Mouse (Mus musculus) intestine, embryonic 16.5 days (tissue): ENCODE results near the gene Otud7a. TPM values are rescaled to one million over a fixed set of nuclear protein-coding genes. Genes with fewer than 3 reads are reported as not detected.

Source experiments
- ATAC-seq: fragments of 200-750 bp; cut with Nextera tagmentation; 2 replicates; pipeline ENCODE4 v1.8.0; 2017; ENCODE audit warnings: moderate TSS enrichment, moderate library complexity
- H3K27ac ChIP-seq: fragments of 300-500 bp; sonication (generic); 2 replicates; pipeline ENCODE4 v1.5.1; 2014; ENCODE audit warnings: mild to moderate bottlenecking, low read length
- H3K27me3 ChIP-seq: fragments of 300-500 bp; sonication (generic); replicated peaks from 2 replicates; pipeline ENCODE4 v1.6.1; 2014; ENCODE audit warnings: low read length, control low read depth, mixed read lengths; ENCODE audit not compliant: control insufficient read depth, insufficient read depth
- H3K36me3 ChIP-seq: fragments of 300-500 bp; sonication (generic); 2 replicates; pipeline ENCODE4 v1.6.1; 2014; ENCODE audit warnings: low read length, control low read depth; ENCODE audit not compliant: control insufficient read depth, insufficient read depth
- H3K4me1 ChIP-seq: fragments of 300-500 bp; sonication (generic); 2 replicates; pipeline ENCODE4 v1.6.1; 2014; ENCODE audit warnings: low read length, control low read depth, mixed read lengths; ENCODE audit not compliant: control insufficient read depth, insufficient read depth
- H3K4me2 ChIP-seq: fragments of 300-500 bp; sonication (generic); 2 replicates; pipeline ENCODE4 v1.6.1; 2014; ENCODE audit warnings: low read depth, low read length, control low read depth
- H3K4me3 ChIP-seq: fragments of 300-500 bp; sonication (generic); 2 replicates; pipeline ENCODE4 v1.5.1; 2014; ENCODE audit warnings: mild to moderate bottlenecking, low read length
- H3K9ac ChIP-seq: fragments of 300-500 bp; sonication (generic); 2 replicates; pipeline ENCODE4 v1.6.1; 2014; ENCODE audit warnings: low read depth, low read length
- H3K9me3 ChIP-seq: fragments of 300-500 bp; sonication (generic); 2 replicates; pipeline ENCODE4 v1.6.1; 2016; ENCODE audit warnings: low read length, control low read depth; ENCODE audit not compliant: control insufficient read depth
- WGBS: fragments of 180-500 bp; shearing (Covaris S2); extraction: QIAGEN DNeasy Blood & Tissue Kit; methylation state at CpG from one replicate; pipeline ENCODE4 v1.1.7; 2014; 5-methylcytosine and 5-hydroxymethylcytosine counted together
- polyA plus RNA-seq: library from polyadenylated mRNA; unstranded; fragments of >200 nt; fragmentation: Nextera tagmentation; extraction: Ambion mirVana; gene quantifications from 2 replicates; pipeline ENCODE4 v1.2.1, GENCODE M21; 2015

Gene Otud7a
- polyA plus RNA-seq, 1 experiment from 2014 or later = 0.43 TPM

GRCm38 (mm10) chr7:63540293-63540692, 95.7 kb downstream of the Otud7a start:
- Histone ChIP-seq H3K27ac (no peak overlapping the region), H3K36me3 (no peaks in the 10 kb centered on the region), H3K9ac (no peak overlapping the region), H3K4me3 (no peak overlapping the region), H3K4me1 (no peaks in the 10 kb centered on the region), H3K27me3 (no peaks in the 10 kb centered on the region), H3K9me3 (no peaks in the 10 kb centered on the region), H3K4me2 (no peak overlapping the region)
- no peak for ATAC-seq
- WGBS = 94% methylated on average over 4 of the region's 4 CpGs

GRCm38 (mm10) chr7:63554457-63554856, 109.9 kb downstream of the Otud7a start:
- WGBS = 50% methylated on average over 1 of the region's 1 CpGs
- no peaks in the 10 kb centered on the region for H3K9me3 ChIP-seq

DNA sequence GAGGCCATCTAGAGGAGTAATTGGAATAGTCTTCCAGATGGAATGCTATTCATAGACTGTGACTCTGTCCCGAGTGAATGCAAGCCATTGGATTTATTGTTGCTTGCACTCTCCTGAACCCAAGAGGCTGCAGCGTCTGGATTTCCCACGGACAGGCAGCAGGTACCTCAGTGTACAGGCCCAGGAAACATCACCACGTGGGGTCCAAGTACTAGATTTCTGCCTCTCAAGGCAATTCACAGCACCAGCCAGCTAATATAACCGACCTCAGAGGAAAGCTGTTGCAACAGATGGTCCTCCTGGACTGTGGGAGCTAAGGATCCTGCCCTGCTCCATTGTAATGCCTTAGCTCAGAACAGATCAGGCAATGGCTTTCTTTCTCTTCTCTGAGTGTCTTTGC, 111.8 kb downstream of the Otud7a start:
- no peak for ATAC-seq
- Histone ChIP-seq H3K36me3 (no peaks in the 10 kb centered on the region), H3K9ac (no peak overlapping the region), H3K4me1 (no peaks in the 10 kb centered on the region), H3K4me3 (no peak overlapping the region), H3K4me2 (no peak overlapping the region), H3K27ac (no peak overlapping the region), H3K9me3 (no peaks in the 10 kb centered on the region), H3K27me3 (no peaks in the 10 kb centered on the region)
- 62% methylated on average over 5 of the region's 5 CpGs for WGBS

More at GRCm38 (mm10) chr7:63554457-63554856, 109.9 kb downstream of the Otud7a start:
- no peaks in the 10 kb centered on the region for H3K4me1 ChIP-seq
- no peak overlapping the region for H3K9ac ChIP-seq
- H3K36me3 ChIP-seq = no peaks in the 10 kb centered on the region
- no peak overlapping the region for H3K27ac ChIP-seq
- H3K27me3 ChIP-seq = no peaks in the 10 kb centered on the region
- H3K4me3 ChIP-seq = no peak overlapping the region
- no peak for ATAC-seq
- no peak overlapping the region for H3K4me2 ChIP-seq

- 71% methylated on average over 3 of the region's 3 CpGs for WGBS
- H3K4me1 ChIP-seq = no peaks in the 10 kb centered on the region
- H3K9me3 ChIP-seq = no peaks in the 10 kb centered on the region
- no peak overlapping the region for H3K4me2 ChIP-seq
- peak; percentile 80 for ATAC-seq
- no peak overlapping the region for H3K9ac ChIP-seq
- no peak overlapping the region for H3K4me3 ChIP-seq
- no peak overlapping the region for H3K27ac ChIP-seq
- no peaks in the 10 kb centered on the region for H3K27me3 ChIP-seq
- no peaks in the 10 kb centered on the region for H3K36me3 ChIP-seq
These were observed 114.4 kb downstream of the Otud7a start for GRCm38 (mm10) chr7:63558918-63559317.

DNA sequence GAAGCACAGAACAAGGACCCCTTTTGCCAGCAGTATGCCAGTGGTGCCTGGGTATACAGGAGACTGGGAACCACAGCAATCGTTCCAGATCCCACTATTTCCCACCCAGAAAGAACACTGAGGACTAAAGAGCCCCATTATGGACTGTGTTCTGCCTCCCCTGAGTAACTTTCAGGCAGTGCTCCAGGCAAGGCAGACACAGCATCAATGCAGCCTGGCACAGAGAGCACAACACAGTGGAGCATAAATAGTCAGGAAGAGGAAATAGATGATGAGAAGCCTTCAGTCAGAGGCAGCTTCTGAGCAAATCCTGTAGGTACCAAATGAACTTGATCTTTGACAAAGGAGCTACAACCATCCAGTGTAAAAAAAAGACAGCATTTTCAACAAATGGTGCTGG, 115.1 kb downstream of the Otud7a start:
- WGBS = 88% methylated on average over 1 of the region's 1 CpGs
- no peak overlapping the region for H3K4me2 ChIP-seq
- ATAC-seq = no peak

GRCm38 (mm10) chr7:63583310-63583709, 138.8 kb downstream of the Otud7a start:
- Histone ChIP-seq H3K27ac (no peak overlapping the region), H3K9ac (no peak overlapping the region), H3K4me1 (no peaks in the 10 kb centered on the region), H3K36me3 (no peaks in the 10 kb centered on the region), H3K4me3 (no peak overlapping the region), H3K9me3 (no peaks in the 10 kb centered on the region), H3K4me2 (no peak overlapping the region), H3K27me3 (no peaks in the 10 kb centered on the region)
- no peak for ATAC-seq
- WGBS = 66% methylated on average over 2 of the region's 2 CpGs

More for the DNA sequence above, 115.1 kb downstream of the Otud7a start:
- no peak overlapping the region for H3K4me3 ChIP-seq
- no peak overlapping the region for H3K27ac ChIP-seq
- no peaks in the 10 kb centered on the region for H3K9me3 ChIP-seq
- H3K27me3 ChIP-seq = no peaks in the 10 kb centered on the region
- H3K9ac ChIP-seq = no peak overlapping the region
- no peaks in the 10 kb centered on the region for H3K36me3 ChIP-seq
- no peaks in the 10 kb centered on the region for H3K4me1 ChIP-seq

GRCm38 (mm10) chr7:63586184-63586870, 141.8 kb downstream of the Otud7a start:
- Histone ChIP-seq H3K4me3 (no peak overlapping the region), H3K27ac (no peak overlapping the region), H3K9me3 (no peaks in the 10 kb centered on the region), H3K9ac (no peak overlapping the region), H3K4me2 (no peak overlapping the region), H3K4me1 (no peaks in the 10 kb centered on the region), H3K36me3 (no peaks in the 10 kb centered on the region), H3K27me3 (no peaks in the 10 kb centered on the region)
- ATAC-seq = no peak
- 53% methylated on average over 2 of the region's 2 CpGs for WGBS

DNA sequence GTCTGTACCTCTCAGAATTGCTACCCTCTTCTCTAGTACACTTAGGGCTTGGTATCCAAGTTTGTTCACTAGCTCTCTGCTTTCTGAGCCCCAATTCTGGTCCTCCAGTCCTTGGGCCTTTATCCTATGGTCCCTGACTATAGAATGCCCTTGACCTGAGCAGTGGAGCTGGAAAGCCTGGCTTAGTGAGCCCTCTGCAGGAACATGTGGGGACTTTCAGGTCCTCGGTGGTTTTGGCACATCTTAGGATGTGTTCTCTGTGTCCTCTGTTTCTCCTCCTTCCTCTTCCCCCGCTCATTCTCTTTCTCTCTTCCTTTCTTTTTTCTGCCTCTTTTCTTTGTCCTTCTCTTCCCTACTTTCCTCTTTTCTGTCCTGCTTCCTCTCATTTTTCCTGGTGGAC, 145.8 kb downstream of the Otud7a start:
- H3K27me3 ChIP-seq = no peaks in the 10 kb centered on the region
- no peaks in the 10 kb centered on the region for H3K4me1 ChIP-seq
- 53% methylated on average over 2 of the region's 2 CpGs for whole genome bisulfite sequencing
- ATAC-seq = no peak
- no peak overlapping the region for H3K27ac ChIP-seq
- H3K4me3 ChIP-seq = no peak overlapping the region
- H3K9me3 ChIP-seq = no peaks in the 10 kb centered on the region
- no peaks in the 10 kb centered on the region for H3K36me3 ChIP-seq
- H3K4me2 ChIP-seq = no peak overlapping the region
- H3K9ac ChIP-seq = no peak overlapping the region

DNA sequence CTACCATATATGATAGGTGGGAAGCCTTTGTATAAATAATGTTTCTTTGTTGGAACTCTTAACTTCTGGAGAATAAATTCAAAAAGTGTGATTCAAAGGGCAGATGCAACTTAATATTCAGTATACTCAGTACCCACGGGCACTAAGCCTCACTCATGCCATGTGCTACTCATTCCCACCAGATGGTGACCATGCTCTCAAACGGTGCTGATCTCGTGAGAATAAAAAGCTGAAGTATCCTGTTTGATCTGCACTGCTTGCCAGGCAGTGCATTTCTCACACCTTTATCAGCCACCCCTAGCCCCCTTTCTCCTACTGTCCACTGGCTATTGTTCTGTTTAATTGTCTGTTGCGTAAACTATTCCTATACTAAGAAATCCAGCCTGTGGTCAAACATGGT, 146.8 kb downstream of the Otud7a start:
- Histone ChIP-seq H3K9ac (no peak overlapping the region), H3K36me3 (no peaks in the 10 kb centered on the region), H3K4me3 (no peak overlapping the region), H3K4me1 (no peaks in the 10 kb centered on the region), H3K27me3 (no peaks in the 10 kb centered on the region), H3K4me2 (no peak overlapping the region), H3K9me3 (no peaks in the 10 kb centered on the region), H3K27ac (no peak overlapping the region)
- ATAC-seq = no peak
- 73% methylated on average over 4 of the region's 4 CpGs for WGBS

GRCm38 (mm10) chr7:63592061-63592460, 147.5 kb downstream of the Otud7a start:
- H3K4me2 ChIP-seq = no peak overlapping the region
- H3K4me1 ChIP-seq = no peaks in the 10 kb centered on the region
- no peak for ATAC-seq
- H3K27me3 ChIP-seq = no peaks in the 10 kb centered on the region
- no peak overlapping the region for H3K27ac ChIP-seq
- no peaks in the 10 kb centered on the region for H3K9me3 ChIP-seq
- WGBS = 59% methylated on average over 3 of the region's 3 CpGs
- H3K9ac ChIP-seq = no peak overlapping the region
- no peak overlapping the region for H3K4me3 ChIP-seq
- no peaks in the 10 kb centered on the region for H3K36me3 ChIP-seq
